Mouse (Mus musculus): ENCODE data around the gene Cdk4.
"Not testable (repeated sequence)": the region's sequence is repeated elsewhere in the genome, so short reads cannot be mapped to it uniquely, and the experiment has no call there.

The Cdk4 gene

GRCm38 (mm10) chr10:127058161-127058560, 5.2 kb upstream of the Cdk4 start:
- peak; percentile 78 for DNase-seq (ENCODE audit: low read depth)

GRCm38 (mm10) chr10:127058708-127059107, 4.6 kb upstream of the Cdk4 start:
- DNase-seq (ENCODE audit: low read depth): no peak

- DNase-seq (ENCODE audit: low read depth): no peak
Measured at GRCm38 (mm10) chr10:127059174-127059967, 4.0 kb upstream of the Cdk4 start.

GRCm38 (mm10) chr10:127059968-127060916, 3.1 kb upstream of the Cdk4 start, which contains the start of gene March9:
March9 (minus strand) TSS chr10:127060184.
- DNase-seq (ENCODE audit: low read depth): peak; percentile 66

- DNase-seq (ENCODE audit: low read depth): no peak
Measured at GRCm38 (mm10) chr10:127061085-127061484, 2.2 kb upstream of the Cdk4 start.

- DNase-seq (ENCODE audit: low read depth): no peak
Measured at GRCm38 (mm10) chr10:127061513-127061912, 1.8 kb upstream of the Cdk4 start.

- not testable (repeated sequence) for DNase-seq (ENCODE audit: low read depth)
Measured at GRCm38 (mm10) chr10:127062101-127062500, 1.2 kb upstream of the Cdk4 start.

GRCm38 (mm10) chr10:127062503-127062902, 831 bp upstream of the Cdk4 start:
- peak; percentile 85 for DNase-seq (ENCODE audit: low read depth)

GRCm38 (mm10) chr10:127063913-127064870, 858 bp downstream of the Cdk4 start:
- DNase-seq (ENCODE audit: low read depth): peak; percentile 49

GRCm38 (mm10) chr10:127065981-127066380, 2.6 kb downstream of the Cdk4 start:
- no peak for DNase-seq (ENCODE audit: low read depth)

GRCm38 (mm10) chr10:127066519-127067018, 3.2 kb downstream of the Cdk4 start:
- no peak for DNase-seq (ENCODE audit: low read depth)

- peak; percentile 88 for DNase-seq (ENCODE audit: low read depth)
Measured at GRCm38 (mm10) chr10:127068360-127069038, 5.2 kb downstream of the Cdk4 start.

- DNase-seq (ENCODE audit: low read depth): peak; percentile 50
Measured at GRCm38 (mm10) chr10:127069281-127070189, 6.2 kb downstream of the Cdk4 start.

GRCm38 (mm10) chr10:127070190-127071121, 7.1 kb downstream of the Cdk4 start, which contains the start of gene Tspan31:
Tspan31 (minus strand) TSS chr10:127070264.
- DNase-seq (ENCODE audit: low read depth): peak; percentile 99

GRCm38 (mm10) chr10:127071203-127071602, 7.9 kb downstream of the Cdk4 start:
- DNase-seq (ENCODE audit: low read depth): no peak

GRCm38 (mm10) chr10:127072270-127072669, 8.9 kb downstream of the Cdk4 start:
- peak; percentile 58 for DNase-seq (ENCODE audit: low read depth)

GRCm38 (mm10) chr10:127072969-127073368, 9.6 kb downstream of the Cdk4 start:
- DNase-seq (ENCODE audit: low read depth): not testable (repeated sequence)

GRCm38 (mm10) chr10:127073981-127074380, 10.6 kb downstream of the Cdk4 start:
- no peak for DNase-seq (ENCODE audit: low read depth)

All from 416B (cell line).